Mouse (Mus musculus) neural tube, postnatal 0 days (tissue): ENCODE data around the gene Ube4b. TPM values are rescaled to one million over a fixed set of nuclear protein-coding genes. Genes with fewer than 3 reads are reported as not detected.

Experiments used
- polyA plus RNA-seq: library from polyadenylated mRNA; unstranded; fragments of >200 nt; fragmentation: Nextera tagmentation; extraction: Ambion mirVana; gene quantifications from 2 replicates; pipeline ENCODE4 v1.2.1, GENCODE M21; 2015

Gene Ube4b
- polyA plus RNA-seq: 41.2 and 43.1 TPM in 2 replicates

GRCm38 (mm10) chr4:149426325-149427199 lies at the start of gene Ube4b:
Gene Ube4b, minus strand, starts transcription at chr4:149426749.

GRCm38 (mm10) chr4:149454879-149455278 lies 28.3 kb upstream of the Ube4b start, which contains the start of gene Rbp7:
Gene Rbp7, minus strand, starts transcription at chr4:149454978.

GRCm38 (mm10) chr4:149307596-149308490 lies 118.7 kb downstream of the Ube4b start, which contains the start of gene Kif1b:
Gene Kif1b, minus strand, starts transcription at chr4:149307693.

Other genes starting within 250 kb of the Ube4b start
- gene Kif1b, start 119.1 kb downstream of the Ube4b start, polyA plus RNA-seq: 195 and 208 TPM in 2 replicates
- 0.36 TPM in 1 of 2 replicates, not detected in the other for gene Rbp7, start 28.2 kb upstream of the Ube4b start, polyA plus RNA-seq
- not detected in 2 replicates for gene Tmem274, start 50.6 kb upstream of the Ube4b start, polyA plus RNA-seq
- gene Nmnat1, start 58.5 kb upstream of the Ube4b start, polyA plus RNA-seq: 6.0 and 6.3 TPM in 2 replicates
- gene Lzic, start 58.5 kb upstream of the Ube4b start, polyA plus RNA-seq: 27.7 and 33.7 TPM in 2 replicates
- 116 and 124 TPM in 2 replicates for gene Ctnnbip1, start 91.5 kb upstream of the Ube4b start, polyA plus RNA-seq
- gene Clstn1, start 159.7 kb upstream of the Ube4b start, polyA plus RNA-seq: 228 and 232 TPM in 2 replicates